Mouse (Mus musculus) bone marrow macrophage, adult 2 months (primary cell): ENCODE data around the gene Eif2a. TPM values are rescaled to one million over a fixed set of nuclear protein-coding genes. Genes with fewer than 3 reads are reported as not detected.

Experiments
- H3K27ac ChIP-seq: 2 replicates; pipeline ENCODE4 v1.5.1; 2012; ENCODE audit warnings: low read depth, low read length; ENCODE audit not compliant: insufficient read depth
- H3K4me1 ChIP-seq: 2 replicates; pipeline ENCODE4 v1.6.1; 2012; ENCODE audit warnings: low read length; ENCODE audit not compliant: control insufficient read depth, insufficient read depth
- H3K4me3 ChIP-seq: 2 replicates; pipeline ENCODE4 v1.5.1; 2012; ENCODE audit warnings: mild to moderate bottlenecking, low read length, moderate library complexity; ENCODE audit not compliant: insufficient read depth
- CTCF ChIP-seq: IDR thresholded peaks from 2 replicates; pipeline ENCODE4 v1.5.1; 2012; ENCODE audit warnings: low read depth, mild to moderate bottlenecking, low read length, moderate library complexity
- POLR2A ChIP-seq: IDR thresholded peaks from 2 replicates; pipeline ENCODE4 v1.6.1; 2012; ENCODE audit warnings: mild to moderate bottlenecking, low read depth, low read length, borderline replicate concordance
- polyA plus RNA-seq: library from polyadenylated mRNA; stranded (reverse); fragments of >200 nt; gene quantifications from 2 replicates; pipeline ENCODE4 v1.2.4, GENCODE M21; 2012; ENCODE audit not compliant: missing spikeins, insufficient read depth, insufficient read length

Eif2a gene
- polyA plus RNA-seq, 1 experiment, result 111 TPM

GRCm38 (mm10) chr3:58593623-58594022 lies 68.0 kb downstream of the Eif2a start:
- Histone ChIP-seq H3K4me1 (no peaks in the 10 kb centered on the region), H3K4me3 (no peak overlapping the region), H3K27ac (no peak overlapping the region)
- TF ChIP-seq CTCF (no peak), POLR2A (no peak)

Other genes with a start within 250 kb of the Eif2a start
- 15.3 and 20.1 TPM in 2 replicates for gene Tsc22d2, start 111.1 kb upstream of the Eif2a start, polyA plus RNA-seq
- gene Serp1, start 71 bp downstream of the Eif2a start, polyA plus RNA-seq, result 306 and 329 TPM in 2 replicates
- 110 and 114 TPM in 2 replicates for gene Selenot, start 50.8 kb downstream of the Eif2a start, polyA plus RNA-seq
- not detected in 2 replicates for gene Erich6, start 111.4 kb downstream of the Eif2a start, polyA plus RNA-seq
- 10.9 and 13.8 TPM in 2 replicates for gene Siah2, start 166.6 kb downstream of the Eif2a start, polyA plus RNA-seq